Mouse (Mus musculus): ENCODE measurements around the gene Cdk20.
A peak's percentile ranks its signal among the peaks of the same experiment; 100 is the strongest.

Gene Cdk20

DNA sequence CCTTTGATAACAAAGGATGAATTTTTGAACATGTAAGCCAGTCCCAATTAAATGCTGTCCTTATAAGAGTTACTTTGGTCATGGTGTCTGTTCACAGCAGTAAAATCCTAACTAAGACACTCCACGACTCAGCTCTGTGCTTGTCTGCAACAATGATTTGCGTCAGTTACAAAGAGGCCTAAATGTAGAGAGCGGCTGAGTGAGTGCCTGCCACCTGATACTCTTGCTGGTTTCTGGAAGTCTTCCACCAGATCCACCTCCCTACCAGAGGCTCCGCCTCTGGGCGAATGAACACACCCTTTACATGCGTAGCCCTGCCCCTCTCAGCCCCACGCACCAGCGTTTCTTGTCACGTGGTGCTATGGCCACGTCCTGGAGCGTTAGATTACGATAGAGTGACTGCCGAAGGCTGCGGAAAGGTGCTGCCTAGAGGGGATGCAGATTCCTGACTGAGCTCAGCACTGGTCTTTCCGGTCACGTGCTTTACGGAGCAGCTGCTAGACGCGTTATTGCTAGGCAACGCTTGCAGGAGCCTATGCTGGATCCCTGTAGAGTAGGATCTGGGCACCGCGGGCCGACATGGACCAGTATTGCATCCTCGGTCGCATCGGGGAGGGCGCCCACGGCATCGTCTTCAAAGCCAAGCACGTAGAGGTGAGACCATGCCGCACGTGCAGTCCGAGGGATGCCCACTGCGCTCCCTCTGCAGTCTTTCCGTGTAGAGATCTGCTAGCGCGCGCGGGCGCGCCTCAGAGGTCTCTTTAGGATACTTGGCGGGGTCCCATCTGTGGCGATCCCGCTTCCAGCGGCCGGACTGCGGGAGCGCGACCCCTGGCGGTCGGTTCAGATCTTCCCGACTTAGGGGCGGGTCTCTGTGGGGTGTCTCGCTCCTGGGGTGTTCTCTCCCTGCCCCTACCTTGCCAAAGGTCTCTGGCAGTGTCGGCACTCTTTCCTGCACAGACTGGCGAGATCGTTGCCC lies at the start of gene Cdk20:
Cdk20 (plus strand) TSS at position 298 of the 979 bp plus-strand sequence.
- DNase-seq = peak; percentile 87

- no peak for DNase-seq
Measured at GRCm38 (mm10) chr13:64384937-64385336, 47.2 kb upstream of the Cdk20 start.

- DNase-seq = no peak
Measured at GRCm38 (mm10) chr13:64386048-64386447, 46.1 kb upstream of the Cdk20 start.

DNA sequence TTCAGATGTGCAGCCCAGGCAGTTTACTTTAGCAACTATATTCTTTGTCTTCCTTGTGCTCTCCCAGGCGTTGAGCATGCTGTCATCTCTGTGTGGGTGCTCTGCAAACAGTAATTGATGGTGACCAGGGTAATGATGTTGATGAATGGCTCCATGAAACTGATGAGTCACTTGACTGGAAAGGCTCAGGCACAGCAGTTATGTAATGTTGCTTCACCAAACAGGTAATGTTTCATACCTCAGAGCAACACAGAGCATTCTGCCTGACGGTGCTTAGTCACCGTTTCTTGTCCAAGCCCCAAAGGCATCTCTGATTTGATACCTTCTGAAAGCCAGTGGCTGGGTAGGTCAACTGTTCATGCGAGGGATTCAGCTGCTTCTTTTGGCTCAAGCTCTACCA lies 43.7 kb upstream of the Cdk20 start:
- no peak for DNase-seq

DNA sequence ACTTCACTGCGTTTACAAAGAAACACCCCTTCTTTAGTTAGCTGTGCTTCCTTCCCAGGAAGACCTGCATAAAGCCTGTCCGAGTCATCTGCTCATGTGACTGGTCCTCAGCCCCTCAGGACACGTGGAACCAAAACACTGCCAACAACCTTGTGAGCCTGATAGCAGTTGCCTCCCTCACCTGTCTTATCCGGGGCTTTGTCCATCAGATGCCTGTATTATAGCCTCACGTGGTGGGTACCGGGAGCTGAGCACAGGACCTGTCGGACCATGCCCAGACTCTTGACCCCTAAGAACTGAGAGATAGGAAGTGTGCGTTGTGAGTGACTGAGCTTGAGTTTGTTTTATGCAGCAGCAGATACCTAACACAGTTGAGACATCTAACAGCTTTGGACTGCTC lies 35.1 kb upstream of the Cdk20 start:
- DNase-seq = no peak

GRCm38 (mm10) chr13:64398065-64398464 lies 34.0 kb upstream of the Cdk20 start:
- no peak for DNase-seq

DNA sequence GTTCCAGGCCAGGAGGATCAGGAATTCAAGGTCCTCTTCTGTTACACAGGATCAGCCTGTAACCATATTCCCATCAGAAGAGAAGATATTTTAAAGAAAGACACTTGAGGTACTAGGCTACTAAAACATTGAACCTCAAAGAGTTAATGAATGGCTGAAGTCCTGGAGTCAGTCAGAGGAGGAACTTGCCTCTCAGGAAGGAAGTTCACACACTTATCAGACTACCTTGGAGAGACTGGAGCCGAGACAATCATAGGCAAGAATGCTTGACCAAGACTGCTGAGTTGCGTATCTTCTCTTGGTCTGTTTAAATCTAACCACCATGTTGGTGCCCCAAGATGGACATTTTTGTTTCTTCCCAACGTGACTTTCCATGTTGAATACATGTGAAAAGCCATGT lies 32.2 kb upstream of the Cdk20 start:
- DNase-seq = no peak

- no peak for DNase-seq
Measured at GRCm38 (mm10) chr13:64400801-64401361, 31.2 kb upstream of the Cdk20 start.

GRCm38 (mm10) chr13:64402006-64402405 lies 30.1 kb upstream of the Cdk20 start:
- no peak for DNase-seq

DNA sequence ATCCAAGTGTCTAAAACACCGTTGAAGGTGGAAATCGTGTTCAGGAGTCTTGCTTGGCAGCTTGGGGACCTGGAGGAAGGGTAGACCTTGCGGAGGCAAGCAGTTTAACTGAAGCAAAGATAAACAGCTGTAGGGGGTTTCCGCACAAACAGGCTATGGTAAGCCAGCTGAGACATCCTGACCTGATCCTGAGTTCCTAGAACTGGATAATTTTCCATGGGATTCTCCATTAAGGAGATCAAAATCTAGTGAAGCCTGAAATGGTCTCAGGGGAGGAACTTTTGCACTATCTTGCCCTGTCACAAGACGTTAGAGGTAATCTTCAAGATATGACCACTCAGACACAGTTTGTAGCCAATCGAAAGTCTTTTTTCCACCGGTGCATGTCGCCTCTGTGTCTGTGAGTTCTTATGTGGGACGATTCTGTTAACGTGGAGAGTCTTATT lies 29.6 kb upstream of the Cdk20 start:
- DNase-seq = no peak

- DNase-seq = no peak
Measured at GRCm38 (mm10) chr13:64402951-64403460, 29.1 kb upstream of the Cdk20 start.

DNA sequence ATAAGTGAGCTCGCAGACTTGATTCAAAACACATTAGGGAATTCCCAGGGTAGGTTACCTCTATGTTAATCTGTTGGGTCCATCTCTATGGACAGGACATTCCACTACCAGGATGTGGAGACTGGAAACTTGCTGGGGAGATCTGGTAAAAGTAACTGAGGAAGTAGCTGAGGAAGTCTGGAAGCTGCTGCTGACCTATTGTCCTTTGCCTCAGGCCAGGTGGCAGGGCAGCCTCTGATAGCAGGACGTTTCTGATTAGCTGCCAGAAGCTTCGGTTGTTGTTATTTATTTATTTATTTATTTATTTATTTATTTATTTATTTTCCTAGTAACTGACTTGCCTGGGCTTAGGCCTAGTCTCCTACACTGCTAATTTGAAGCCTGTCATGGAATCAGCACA lies 28.6 kb upstream of the Cdk20 start:
- DNase-seq = no peak

GRCm38 (mm10) chr13:64405550-64405949 lies 26.6 kb upstream of the Cdk20 start:
- DNase-seq = no peak

DNA sequence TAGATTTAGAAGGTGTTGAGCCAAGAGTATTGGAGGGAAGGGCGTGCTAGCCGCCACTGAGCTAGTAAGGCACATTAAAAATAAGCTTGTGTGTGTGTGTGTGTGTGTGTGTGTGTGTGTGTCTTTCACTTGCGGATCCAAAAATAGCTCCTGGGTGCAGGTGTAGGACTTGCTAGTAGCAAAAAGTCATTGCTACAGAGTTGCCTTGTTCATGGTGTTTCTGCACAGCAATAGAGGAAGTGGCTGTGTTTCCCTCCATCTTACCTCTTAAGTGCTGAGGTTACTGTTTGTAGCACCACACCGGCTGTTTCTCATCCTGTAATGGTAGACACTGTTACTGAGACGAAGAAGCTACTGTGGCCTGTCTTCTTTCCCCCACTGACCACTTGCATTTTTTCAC lies 24.1 kb upstream of the Cdk20 start:
- DNase-seq = no peak

DNA sequence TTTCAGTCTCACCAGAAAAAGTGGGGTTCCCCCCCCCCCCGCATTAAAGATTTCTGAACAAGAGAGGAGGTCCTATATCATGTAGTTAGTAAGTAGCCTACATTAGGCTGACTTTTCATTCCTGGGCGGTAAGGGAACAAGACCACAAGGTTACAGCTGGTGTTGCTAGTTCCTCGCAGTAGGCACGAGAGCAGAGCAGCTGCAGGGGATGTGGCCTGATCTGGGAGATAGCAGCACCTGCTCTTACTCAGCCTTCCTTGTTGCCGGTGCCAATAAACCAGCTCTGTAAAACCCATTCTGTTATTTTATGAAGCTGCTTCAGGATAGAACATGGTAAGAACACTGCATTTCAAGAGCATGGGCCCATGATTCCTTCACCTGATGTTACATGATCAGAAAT lies 21.5 kb upstream of the Cdk20 start:
- DNase-seq = no peak

- no peak for DNase-seq
Measured at GRCm38 (mm10) chr13:64411282-64411681, 20.8 kb upstream of the Cdk20 start.

- no peak for DNase-seq
Measured at GRCm38 (mm10) chr13:64412752-64413257, 19.3 kb upstream of the Cdk20 start.

DNA sequence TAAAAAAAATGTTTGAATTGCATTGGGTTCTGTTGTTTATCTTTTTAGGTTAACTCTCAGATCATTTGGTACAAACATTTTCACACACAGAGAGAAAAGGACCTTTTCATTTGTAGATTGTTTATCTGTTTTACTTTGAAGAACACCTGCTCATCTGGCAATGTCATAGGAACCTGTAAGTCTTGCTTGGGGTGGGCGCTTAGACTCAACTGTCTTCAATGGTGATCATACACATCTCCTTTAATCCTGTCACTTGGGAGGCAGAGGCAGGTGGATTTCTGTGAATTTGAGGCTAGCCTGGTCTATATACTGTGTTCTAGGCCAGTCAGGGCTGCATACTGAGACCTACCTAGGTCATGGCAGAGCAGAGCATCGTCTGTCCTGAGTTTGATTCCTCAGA lies 16.5 kb upstream of the Cdk20 start:
- no peak for DNase-seq

GRCm38 (mm10) chr13:64416955-64417601 lies 15.0 kb upstream of the Cdk20 start:
- no peak for DNase-seq

DNA sequence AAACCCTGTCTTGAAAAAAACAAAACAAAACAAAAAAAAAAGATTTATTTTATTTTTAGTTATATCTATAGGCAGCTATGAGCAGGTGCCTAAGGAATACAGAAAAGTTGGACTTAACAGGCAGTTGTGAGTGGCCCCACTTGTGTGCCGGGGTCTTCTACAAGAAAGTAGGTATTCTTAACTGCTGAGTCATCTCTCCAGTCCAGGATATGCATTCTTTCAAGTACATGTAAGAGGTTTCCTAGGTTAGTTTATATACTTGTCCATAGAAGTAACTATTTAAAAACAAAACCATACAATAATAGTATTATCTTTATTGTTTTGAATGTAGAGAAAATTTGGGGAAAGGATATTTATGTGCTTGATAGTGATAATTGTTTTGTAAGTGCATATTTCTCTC lies 11.3 kb upstream of the Cdk20 start:
- no peak for DNase-seq

- DNase-seq = no peak
Measured at GRCm38 (mm10) chr13:64421386-64421785, 10.7 kb upstream of the Cdk20 start.

- DNase-seq = no peak
Measured at GRCm38 (mm10) chr13:64421952-64422606, 10.0 kb upstream of the Cdk20 start.

GRCm38 (mm10) chr13:64422607-64422957 lies 9.5 kb upstream of the Cdk20 start:
- no peak for DNase-seq

Data from cerebellum, adult 8-10 months (tissue).